Mouse (Mus musculus): Measurements from ENCODE around the gene Rims3. TPM values are rescaled to one million over a fixed set of nuclear protein-coding genes. Genes with fewer than 3 reads are reported as not detected.

Gene Rims3
- polyA plus RNA-seq, 1 experiment from 2014 or later = 18.8 TPM

DNA sequence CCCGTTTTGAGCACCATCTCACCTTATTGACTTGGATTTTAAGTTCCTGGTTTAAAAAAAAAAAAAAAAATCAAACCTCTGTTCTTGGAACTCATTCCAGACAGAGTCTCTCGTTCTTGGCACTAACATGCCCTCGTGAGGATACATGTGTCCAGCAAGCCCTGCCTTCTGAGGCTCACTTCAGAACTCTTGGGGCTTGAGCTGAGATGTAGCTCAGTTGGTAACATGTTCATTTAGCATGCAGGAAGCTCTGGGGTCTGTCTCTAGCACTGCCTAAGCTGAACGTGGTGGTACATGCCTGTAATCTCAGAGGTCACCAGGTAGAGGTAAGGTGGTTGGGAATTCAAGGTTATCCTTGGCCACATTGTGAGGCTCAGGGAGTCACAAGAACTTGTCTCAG is 31.5 kb downstream of the Rims3 start:
- H3K4me1 ChIP-seq (ENCODE audit: control insufficient read depth, insufficient read depth, low read length) = peaks cover 9% of the 10 kb centered on the region
- no peaks in the 10 kb centered on the region for H3K36me3 ChIP-seq (ENCODE audit: control insufficient read depth, insufficient read depth, low read length)
- ATAC-seq (ENCODE audit: low read depth) = no peak
- H3K27me3 ChIP-seq (ENCODE audit: control insufficient read depth, insufficient read depth, low read length) = no peaks in the 10 kb centered on the region
- H3K4me2 ChIP-seq (ENCODE audit: low read depth, low read length) = no peak overlapping the region
- no peaks in the 10 kb centered on the region for H3K9me3 ChIP-seq (ENCODE audit: control insufficient read depth, low read length)
- H3K9ac ChIP-seq (replicated peaks; ENCODE audit: low read depth, low read length) = no peak overlapping the region
- H3K4me3 ChIP-seq (ENCODE audit: low read depth, low read length) = no peak overlapping the region
- H3K27ac ChIP-seq (ENCODE audit: low read depth, low read length) = no peak overlapping the region
- 47% methylated on average over 4 of the region's 4 CpGs for WGBS

DNA sequence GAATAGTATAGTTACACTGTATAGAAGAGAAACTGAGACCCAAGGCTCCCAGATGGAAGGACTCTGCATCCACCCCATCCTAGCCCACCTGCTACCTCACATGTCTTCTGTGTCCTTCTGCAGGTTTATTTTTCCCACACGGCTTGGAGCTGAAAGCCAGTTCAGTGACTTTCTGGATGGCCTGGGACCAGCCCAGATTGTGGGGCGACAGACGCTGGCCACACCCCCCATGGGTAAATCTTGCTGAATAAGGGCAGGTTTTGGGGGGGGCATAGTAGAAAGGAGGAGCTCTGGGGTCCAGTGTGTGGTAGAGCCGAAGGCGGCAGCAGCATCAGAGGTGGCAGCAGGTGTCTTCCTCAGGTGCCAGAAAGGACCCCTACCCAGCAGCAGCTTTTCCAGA is 32.2 kb downstream of the Rims3 start:
- no peak overlapping the region for H3K9ac ChIP-seq (replicated peaks; ENCODE audit: low read depth, low read length)
- H3K27ac ChIP-seq (ENCODE audit: low read depth, low read length) = no peak overlapping the region
- no peaks in the 10 kb centered on the region for H3K27me3 ChIP-seq (ENCODE audit: control insufficient read depth, insufficient read depth, low read length)
- ATAC-seq (ENCODE audit: low read depth) = no peak
- no peaks in the 10 kb centered on the region for H3K9me3 ChIP-seq (ENCODE audit: control insufficient read depth, low read length)
- H3K4me2 ChIP-seq (ENCODE audit: low read depth, low read length) = no peak overlapping the region
- H3K36me3 ChIP-seq (ENCODE audit: control insufficient read depth, insufficient read depth, low read length) = no peaks in the 10 kb centered on the region
- H3K4me3 ChIP-seq (ENCODE audit: low read depth, low read length) = no peak overlapping the region
- H3K4me1 ChIP-seq (ENCODE audit: control insufficient read depth, insufficient read depth, low read length) = peaks cover 8% of the 10 kb centered on the region
- WGBS = 88% methylated on average over 5 of the region's 5 CpGs

DNA sequence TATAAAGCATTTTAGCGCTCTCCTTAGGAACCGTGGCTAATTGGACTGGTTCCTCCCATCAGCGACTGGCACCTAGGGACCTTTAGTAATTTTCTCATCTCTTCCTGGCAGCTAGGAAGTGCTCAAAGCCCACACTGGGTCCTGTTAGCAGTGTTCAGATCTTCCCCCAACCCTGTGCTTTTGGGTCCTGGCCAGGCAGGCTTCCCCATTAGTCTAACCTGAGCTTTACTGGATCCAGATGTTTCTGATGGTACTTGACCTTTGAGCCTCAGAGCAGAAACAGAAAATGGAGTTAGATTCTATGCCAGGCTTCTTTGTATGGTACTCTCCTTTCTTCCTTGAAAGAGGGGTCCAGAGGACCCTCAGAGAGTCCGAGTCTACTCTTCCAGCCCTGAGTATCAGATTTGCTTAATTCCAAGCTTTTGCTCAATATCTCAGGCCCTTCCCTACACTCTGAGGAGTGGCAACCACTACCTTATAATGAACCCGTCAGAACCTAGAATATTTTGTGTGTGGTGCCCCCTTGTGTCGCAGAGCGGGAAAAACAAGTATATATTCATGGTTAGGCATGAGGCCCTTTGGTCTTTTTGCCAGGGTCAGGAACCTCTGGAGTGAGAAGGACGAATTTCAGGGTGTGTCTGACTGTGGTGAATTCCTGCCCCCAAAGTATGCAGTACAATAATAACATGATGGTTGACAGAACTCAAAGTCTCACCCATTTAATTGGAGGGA is 32.9 kb downstream of the Rims3 start:
- H3K36me3 ChIP-seq (ENCODE audit: control insufficient read depth, insufficient read depth, low read length) = no peaks in the 10 kb centered on the region
- 28% methylated on average over 8 of the region's 8 CpGs for WGBS
- no peak overlapping the region for H3K27ac ChIP-seq (ENCODE audit: low read depth, low read length)
- no peak overlapping the region for H3K4me2 ChIP-seq (ENCODE audit: low read depth, low read length)
- H3K9me3 ChIP-seq (ENCODE audit: control insufficient read depth, low read length) = no peaks in the 10 kb centered on the region
- no peak overlapping the region for H3K9ac ChIP-seq (replicated peaks; ENCODE audit: low read depth, low read length)
- no peak overlapping the region for H3K4me3 ChIP-seq (ENCODE audit: low read depth, low read length)
- H3K27me3 ChIP-seq (ENCODE audit: control insufficient read depth, insufficient read depth, low read length) = no peaks in the 10 kb centered on the region
- peak; percentile 39; the same call in 1 of the 2 replicates for ATAC-seq (ENCODE audit: low read depth)
- H3K4me1 ChIP-seq (ENCODE audit: control insufficient read depth, insufficient read depth, low read length) = peaks cover under 1% of the 10 kb centered on the region

DNA sequence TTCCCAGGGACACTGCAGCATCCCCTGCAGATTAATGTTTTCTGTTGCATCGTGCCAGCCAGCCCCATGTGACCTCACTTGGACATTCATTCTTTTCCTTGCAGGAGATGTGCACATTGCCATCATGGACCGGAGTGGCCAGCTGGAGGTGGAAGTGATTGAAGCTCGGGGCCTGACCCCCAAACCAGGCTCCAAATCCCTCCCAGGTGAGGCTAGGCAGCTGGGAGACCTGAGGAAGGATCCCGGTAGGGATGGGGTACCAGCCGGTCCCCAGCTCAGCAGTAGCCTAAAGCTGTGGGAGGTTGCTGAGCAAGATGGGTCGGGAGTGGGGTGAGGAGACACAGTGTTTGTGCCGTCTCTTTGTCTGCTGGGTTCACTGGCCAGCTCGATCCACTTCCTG is 34.3 kb downstream of the Rims3 start:
- no peaks in the 10 kb centered on the region for H3K27me3 ChIP-seq (ENCODE audit: control insufficient read depth, insufficient read depth, low read length)
- H3K9ac ChIP-seq (replicated peaks; ENCODE audit: low read depth, low read length) = no peak overlapping the region
- no peak overlapping the region for H3K27ac ChIP-seq (ENCODE audit: low read depth, low read length)
- H3K4me1 ChIP-seq (ENCODE audit: control insufficient read depth, insufficient read depth, low read length) = no peaks in the 10 kb centered on the region
- H3K36me3 ChIP-seq (ENCODE audit: control insufficient read depth, insufficient read depth, low read length) = no peaks in the 10 kb centered on the region
- H3K9me3 ChIP-seq (ENCODE audit: control insufficient read depth, low read length) = no peaks in the 10 kb centered on the region
- WGBS = 73% methylated on average over 8 of the region's 8 CpGs
- H3K4me2 ChIP-seq (ENCODE audit: low read depth, low read length) = no peak overlapping the region
- H3K4me3 ChIP-seq (ENCODE audit: low read depth, low read length) = no peak overlapping the region
- no peak for ATAC-seq (ENCODE audit: low read depth)

DNA sequence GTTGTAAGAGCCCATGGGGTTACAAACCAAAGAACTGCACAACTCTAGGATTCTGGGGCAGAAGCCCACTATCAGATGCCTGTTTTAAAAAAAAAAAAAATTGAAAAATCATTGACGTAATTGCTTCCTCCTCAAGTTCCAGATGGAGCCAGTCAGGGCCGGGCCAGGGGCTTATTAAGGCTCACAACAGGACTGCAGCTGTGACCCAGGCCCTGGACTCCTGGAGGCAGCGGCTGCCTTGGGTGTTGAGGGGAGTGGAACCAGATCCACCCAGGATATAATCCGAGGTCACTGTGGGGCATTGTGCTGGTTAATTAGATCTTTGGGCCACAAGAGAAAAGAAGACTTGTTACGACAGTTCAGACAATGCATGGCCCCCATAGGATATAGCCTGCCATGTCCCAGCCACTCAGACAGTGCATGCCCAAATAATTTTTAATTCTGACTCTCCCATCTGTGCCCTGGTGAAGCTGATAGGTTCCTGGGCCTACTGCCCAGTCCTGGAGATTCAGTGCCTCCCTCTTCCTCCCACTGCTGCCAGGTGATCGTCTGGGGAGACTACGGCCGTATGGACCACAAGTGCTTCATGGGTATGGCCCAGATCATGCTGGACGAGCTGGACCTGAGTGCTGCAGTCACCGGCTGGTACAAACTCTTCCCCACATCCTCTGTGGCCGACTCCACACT is 36.3 kb downstream of the Rims3 start:
- ATAC-seq (ENCODE audit: low read depth) = no peak
- no peaks in the 10 kb centered on the region for H3K36me3 ChIP-seq (ENCODE audit: control insufficient read depth, insufficient read depth, low read length)
- no peaks in the 10 kb centered on the region for H3K4me1 ChIP-seq (ENCODE audit: control insufficient read depth, insufficient read depth, low read length)
- H3K27ac ChIP-seq (ENCODE audit: low read depth, low read length) = no peak overlapping the region
- H3K4me2 ChIP-seq (ENCODE audit: low read depth, low read length) = no peak overlapping the region
- H3K27me3 ChIP-seq (ENCODE audit: control insufficient read depth, insufficient read depth, low read length) = no peaks in the 10 kb centered on the region
- no peaks in the 10 kb centered on the region for H3K9me3 ChIP-seq (ENCODE audit: control insufficient read depth, low read length)
- 38% methylated on average over 11 of the region's 11 CpGs for WGBS
- H3K4me3 ChIP-seq (ENCODE audit: low read depth, low read length) = no peak overlapping the region
- no peak overlapping the region for H3K9ac ChIP-seq (replicated peaks; ENCODE audit: low read depth, low read length)

DNA sequence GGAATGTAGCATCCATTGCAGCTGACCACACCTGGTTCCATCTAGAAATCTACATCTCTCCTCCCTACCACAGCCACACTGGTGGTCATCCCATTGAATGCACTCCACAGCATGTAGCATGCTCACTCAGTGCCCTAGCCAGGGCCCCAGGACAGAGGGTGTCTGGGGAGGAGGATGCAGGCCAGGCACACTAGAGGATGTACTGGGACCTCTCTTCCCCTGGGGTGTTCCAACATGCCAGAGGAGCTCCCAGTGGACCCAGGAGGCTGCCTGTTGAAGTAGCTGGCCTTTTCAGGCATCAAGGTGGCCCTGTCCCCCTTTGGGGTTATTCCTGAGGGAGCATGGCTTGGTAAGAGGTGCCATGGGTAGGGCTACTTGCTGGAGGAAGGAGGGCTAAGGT is 37.3 kb downstream of the Rims3 start:
- H3K9ac ChIP-seq (replicated peaks; ENCODE audit: low read depth, low read length) = no peak overlapping the region
- no peaks in the 10 kb centered on the region for H3K4me1 ChIP-seq (ENCODE audit: control insufficient read depth, insufficient read depth, low read length)
- H3K27ac ChIP-seq (ENCODE audit: low read depth, low read length) = no peak overlapping the region
- no peak overlapping the region for H3K4me2 ChIP-seq (ENCODE audit: low read depth, low read length)
- H3K36me3 ChIP-seq (ENCODE audit: control insufficient read depth, insufficient read depth, low read length) = no peaks in the 10 kb centered on the region
- H3K4me3 ChIP-seq (ENCODE audit: low read depth, low read length) = no peak overlapping the region
- H3K9me3 ChIP-seq (ENCODE audit: control insufficient read depth, low read length) = no peaks in the 10 kb centered on the region
- ATAC-seq (ENCODE audit: low read depth) = no peak
- H3K27me3 ChIP-seq (ENCODE audit: control insufficient read depth, insufficient read depth, low read length) = no peaks in the 10 kb centered on the region

DNA sequence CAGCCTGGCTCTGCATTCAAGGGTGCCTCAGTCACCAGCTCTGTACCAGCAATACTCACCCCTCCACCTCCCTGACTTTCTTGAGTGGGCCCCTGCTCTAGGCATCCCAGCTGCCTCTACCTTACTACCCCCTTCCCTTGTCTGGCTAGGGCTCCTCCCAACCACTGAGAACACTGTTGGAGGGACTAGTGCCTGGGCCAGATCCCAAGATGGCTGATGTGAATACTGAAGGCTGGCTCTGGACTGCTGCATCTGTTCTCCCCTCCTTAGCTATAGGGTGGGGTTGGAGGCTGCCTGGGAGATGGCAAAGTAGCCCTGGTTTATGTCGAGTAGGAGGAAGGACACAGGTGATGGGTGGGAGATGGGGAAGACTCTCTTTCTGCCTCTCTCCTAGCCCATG is 37.9 kb downstream of the Rims3 start:
- Histone ChIP-seq H3K27me3 (ENCODE audit: control insufficient read depth, insufficient read depth, low read length) (no peaks in the 10 kb centered on the region), H3K4me2 (ENCODE audit: low read depth, low read length) (no peak overlapping the region), H3K27ac (ENCODE audit: low read depth, low read length) (no peak overlapping the region), H3K9me3 (ENCODE audit: control insufficient read depth, low read length) (no peaks in the 10 kb centered on the region), H3K4me3 (ENCODE audit: low read depth, low read length) (no peak overlapping the region), H3K36me3 (ENCODE audit: control insufficient read depth, insufficient read depth, low read length) (no peaks in the 10 kb centered on the region), H3K9ac (replicated peaks; ENCODE audit: low read depth, low read length) (no peak overlapping the region), H3K4me1 (ENCODE audit: control insufficient read depth, insufficient read depth, low read length) (no peaks in the 10 kb centered on the region)
- WGBS = 76% methylated on average over 1 of the region's 1 CpGs
- ATAC-seq (ENCODE audit: low read depth) = no peak

DNA sequence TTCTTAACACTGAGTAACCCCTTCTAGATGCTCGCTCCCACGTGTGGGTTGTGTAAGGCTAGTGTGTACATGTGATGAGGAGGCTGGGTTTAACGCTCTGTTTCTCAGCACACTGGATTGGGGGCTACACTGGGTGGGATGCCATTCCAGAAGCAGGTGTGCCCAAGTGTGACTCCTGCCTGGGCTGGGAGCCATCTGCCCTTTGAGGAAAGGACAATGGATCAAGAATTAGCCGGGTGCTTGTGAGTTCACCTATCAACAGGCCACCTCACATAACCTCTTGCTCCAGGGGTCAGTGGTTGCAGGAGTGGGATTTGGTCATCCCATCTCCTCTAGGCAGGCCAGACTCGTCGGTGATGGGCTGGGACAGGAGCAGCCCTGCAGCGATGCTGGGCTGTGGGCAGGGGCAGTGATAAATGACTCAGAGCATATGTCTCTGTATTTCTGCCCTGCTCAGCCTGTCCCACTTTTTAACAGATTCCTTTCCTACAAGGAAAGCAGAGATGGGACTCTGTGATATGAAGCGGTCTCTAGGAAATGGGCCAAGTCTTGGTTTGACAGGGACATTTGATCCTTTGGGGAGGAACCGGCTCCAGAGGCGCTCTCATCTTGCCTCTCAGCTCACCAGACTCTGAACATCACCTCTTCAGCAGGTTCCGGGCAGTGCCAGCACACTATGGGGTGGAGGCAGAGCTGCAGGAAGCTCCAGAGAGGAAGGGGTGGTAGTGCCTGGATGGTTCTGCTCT is 39.2 kb downstream of the Rims3 start:
- WGBS = 77% methylated on average over 11 of the region's 11 CpGs
- ATAC-seq (ENCODE audit: low read depth) = no peak
- no peak overlapping the region for H3K4me3 ChIP-seq (ENCODE audit: low read depth, low read length)
- no peak overlapping the region for H3K9ac ChIP-seq (replicated peaks; ENCODE audit: low read depth, low read length)
- H3K4me2 ChIP-seq (ENCODE audit: low read depth, low read length) = no peak overlapping the region
- H3K27me3 ChIP-seq (ENCODE audit: control insufficient read depth, insufficient read depth, low read length) = no peaks in the 10 kb centered on the region
- H3K36me3 ChIP-seq (ENCODE audit: control insufficient read depth, insufficient read depth, low read length) = no peaks in the 10 kb centered on the region
- H3K4me1 ChIP-seq (ENCODE audit: control insufficient read depth, insufficient read depth, low read length) = no peaks in the 10 kb centered on the region
- H3K9me3 ChIP-seq (ENCODE audit: control insufficient read depth, low read length) = no peaks in the 10 kb centered on the region
- no peak overlapping the region for H3K27ac ChIP-seq (ENCODE audit: low read depth, low read length)

DNA sequence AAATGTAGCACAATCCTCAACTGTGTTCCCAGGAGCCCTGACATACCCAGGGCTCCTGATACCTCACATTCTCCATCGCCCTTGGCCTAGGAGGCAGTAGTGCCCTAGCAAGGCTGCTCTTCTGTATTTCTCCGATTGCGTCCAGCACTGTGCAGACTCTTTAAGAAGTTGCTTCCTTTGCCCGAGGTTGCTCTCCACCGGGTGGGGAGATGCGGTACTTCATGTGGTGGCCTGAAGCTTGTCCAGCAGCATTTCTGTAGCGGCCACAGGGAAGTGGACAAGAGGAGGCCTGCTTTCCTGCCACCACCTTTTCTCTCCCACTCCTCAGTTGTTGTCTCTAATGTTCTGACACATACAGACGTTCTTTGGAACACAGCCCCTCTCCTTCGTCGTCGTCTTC is 40.0 kb downstream of the Rims3 start:
- WGBS = 87% methylated on average over 11 of the region's 11 CpGs
- Histone ChIP-seq H3K9me3 (ENCODE audit: control insufficient read depth, low read length) (no peaks in the 10 kb centered on the region), H3K36me3 (ENCODE audit: control insufficient read depth, insufficient read depth, low read length) (no peaks in the 10 kb centered on the region), H3K27ac (ENCODE audit: low read depth, low read length) (no peak overlapping the region), H3K4me1 (ENCODE audit: control insufficient read depth, insufficient read depth, low read length) (no peaks in the 10 kb centered on the region), H3K9ac (replicated peaks; ENCODE audit: low read depth, low read length) (no peak overlapping the region), H3K4me2 (ENCODE audit: low read depth, low read length) (no peak overlapping the region), H3K4me3 (ENCODE audit: low read depth, low read length) (no peak overlapping the region), H3K27me3 (ENCODE audit: control insufficient read depth, insufficient read depth, low read length) (no peaks in the 10 kb centered on the region)
- no peak for ATAC-seq (ENCODE audit: low read depth)

All from neural tube, embryonic 14.5 days (tissue).